Mouse (Mus musculus): ENCODE data around the gene Lrrc74a.

Gene Lrrc74a

GRCm38 (mm10) chr12:86719961-86720639 is 14.1 kb upstream of the Lrrc74a start:
- in situ Hi-C loops (cut with MboI, MseI), result loop anchor here (5.0 kb wide), 1 partner anchor 78 kb away; no protein-coding TSS in a partner anchor

DNA sequence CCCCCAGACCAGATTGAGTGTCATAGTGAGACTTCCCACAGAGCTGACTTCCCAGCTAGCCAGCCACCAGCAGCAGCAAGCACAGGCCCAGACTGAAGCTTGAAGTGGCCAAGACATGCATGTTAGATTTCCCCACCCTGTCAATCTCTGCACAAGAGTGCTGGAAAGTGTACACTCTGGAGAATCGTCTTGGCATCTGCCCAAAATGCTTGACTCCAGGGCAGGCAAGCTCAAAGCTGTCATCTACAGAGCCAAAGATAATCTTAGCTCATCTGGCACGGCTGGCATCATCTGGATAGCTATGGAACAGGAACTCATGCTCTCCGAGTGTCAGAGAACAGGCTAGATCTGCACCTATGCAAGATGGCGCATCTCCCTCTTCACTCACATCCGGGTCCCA is 12.7 kb upstream of the Lrrc74a start:
- in situ Hi-C loops (cut with MboI, MseI), result no loop called here

DNA sequence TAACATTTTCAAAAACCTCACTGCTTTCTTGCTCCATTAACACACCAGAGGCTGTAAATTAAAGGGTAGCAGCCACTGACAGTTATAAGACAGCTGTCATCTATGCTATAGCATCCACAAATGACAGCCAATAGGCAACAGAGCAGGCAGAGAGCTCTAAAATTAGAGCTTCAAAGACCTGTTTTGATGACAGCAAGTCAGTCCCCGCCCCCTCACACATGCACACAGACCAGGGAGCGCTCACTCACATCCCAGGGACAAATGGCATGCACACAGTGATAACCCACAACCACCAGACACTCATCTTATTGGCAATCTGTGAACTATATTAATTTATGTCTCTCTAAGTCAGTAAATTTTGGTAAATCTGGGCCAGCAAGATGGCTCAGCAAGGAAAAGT is 9.9 kb upstream of the Lrrc74a start:
- in situ Hi-C loops (cut with MboI, MseI), result no loop called here

DNA sequence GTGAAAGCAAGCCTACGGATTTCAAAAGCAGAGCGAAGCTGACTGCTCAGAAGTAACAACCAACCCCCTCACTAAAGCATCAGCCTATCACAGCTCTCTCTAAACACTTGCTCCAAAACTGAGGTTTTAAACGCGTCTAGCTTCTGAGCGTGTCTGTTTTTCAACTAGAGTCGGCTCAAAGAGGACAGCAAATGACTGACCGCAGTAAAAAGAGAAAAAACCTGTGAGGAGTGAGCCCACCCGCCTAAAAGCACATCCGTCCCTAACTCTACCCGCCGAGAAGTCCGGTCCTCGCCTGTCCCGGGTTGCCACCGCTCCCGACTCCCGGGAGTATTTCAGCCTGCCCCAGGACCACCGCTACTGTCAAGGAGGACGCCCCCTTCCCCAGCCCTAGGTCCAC is 8.5 kb upstream of the Lrrc74a start:
- in situ Hi-C loops (cut with MboI, MseI), result loop anchor here (25.0 kb wide), 1 partner anchor 1513 kb away; the partner anchor contains the start of gene Eif2b2

- in situ Hi-C loops (cut with MboI, MseI), result loop anchor here (25.0 kb wide), 1 partner anchor 1514 kb away; the partner anchor contains the start of gene Eif2b2
These were observed 8.0 kb upstream of the Lrrc74a start, which contains the start of gene Angel1 for GRCm38 (mm10) chr12:86726120-86726640. TSS of gene Angel1 (minus strand) at chr12:86726460.

DNA sequence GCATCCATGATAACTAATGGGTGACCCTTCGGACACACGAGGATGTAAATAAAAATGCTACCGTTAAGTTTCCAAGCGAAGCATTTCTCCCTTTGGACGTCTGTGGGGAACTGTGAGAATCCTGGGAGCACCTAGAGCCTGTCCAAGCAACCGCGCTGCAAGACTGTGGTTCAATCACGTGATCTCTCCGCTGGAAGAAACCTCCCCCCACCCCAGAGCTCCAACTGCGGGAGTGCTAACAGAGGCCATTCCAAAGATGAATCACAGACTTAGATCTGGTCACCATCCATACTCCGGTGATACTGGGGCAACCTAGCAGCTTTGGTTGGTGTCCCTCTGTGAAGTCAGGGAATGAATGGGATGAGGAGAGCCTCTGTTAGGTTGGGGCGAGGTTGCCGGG is 26.9 kb downstream of the Lrrc74a start:
- in situ Hi-C loops (cut with MboI, MseI), result loop anchor here (10.0 kb wide), 1 partner anchor 294 kb away; no protein-coding TSS in a partner anchor

DNA sequence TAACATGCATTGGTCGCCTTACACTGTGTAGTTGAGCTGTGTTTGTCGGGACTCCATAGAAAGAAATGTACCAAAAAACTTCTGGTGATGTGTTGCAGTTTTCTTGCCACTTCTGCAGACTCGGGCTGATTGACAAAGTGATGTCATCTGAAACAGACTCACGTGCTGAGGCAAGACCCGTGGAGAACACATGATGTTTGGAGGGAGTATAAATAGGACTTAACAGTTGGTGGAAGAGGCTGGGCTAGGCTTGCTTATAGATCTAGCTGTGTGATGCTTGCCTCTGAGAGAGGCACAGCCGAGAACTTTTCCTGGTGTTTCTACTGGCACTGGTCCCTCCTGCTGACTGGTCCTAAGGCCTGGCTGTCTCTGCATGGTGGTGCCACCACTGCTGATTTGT is 29.9 kb downstream of the Lrrc74a start:
- in situ Hi-C loops (cut with MboI, MseI), result loop anchor here (10.0 kb wide), 1 partner anchor 291 kb away; no protein-coding TSS in a partner anchor

- in situ Hi-C loops (cut with MboI, MseI), result loop anchor here (10.0 kb wide), 1 partner anchor 288 kb away; no protein-coding TSS in a partner anchor
These were observed 32.3 kb downstream of the Lrrc74a start for GRCm38 (mm10) chr12:86766467-86766866.

GRCm38 (mm10) chr12:86767868-86768631 is 33.9 kb downstream of the Lrrc74a start:
- in situ Hi-C loops (cut with MboI, MseI), result loop anchor here (10.0 kb wide), 1 partner anchor 287 kb away; no protein-coding TSS in a partner anchor

GRCm38 (mm10) chr12:86768986-86769580 is 34.9 kb downstream of the Lrrc74a start:
- in situ Hi-C loops (cut with MboI, MseI), result loop anchor here (10.0 kb wide), 1 partner anchor 286 kb away; no protein-coding TSS in a partner anchor

GRCm38 (mm10) chr12:86769819-86770218 is 35.6 kb downstream of the Lrrc74a start:
- in situ Hi-C loops (cut with MboI, MseI), result loop anchor here (5.0 to 10.0 kb wide), 2 partner anchors 157 to 285 kb away; no protein-coding TSS in a partner anchor

GRCm38 (mm10) chr12:86770261-86770670 is 36.1 kb downstream of the Lrrc74a start:
- in situ Hi-C loops (cut with MboI, MseI), result loop anchor here (5.0 kb wide), 1 partner anchor 157 kb away; no protein-coding TSS in a partner anchor

DNA sequence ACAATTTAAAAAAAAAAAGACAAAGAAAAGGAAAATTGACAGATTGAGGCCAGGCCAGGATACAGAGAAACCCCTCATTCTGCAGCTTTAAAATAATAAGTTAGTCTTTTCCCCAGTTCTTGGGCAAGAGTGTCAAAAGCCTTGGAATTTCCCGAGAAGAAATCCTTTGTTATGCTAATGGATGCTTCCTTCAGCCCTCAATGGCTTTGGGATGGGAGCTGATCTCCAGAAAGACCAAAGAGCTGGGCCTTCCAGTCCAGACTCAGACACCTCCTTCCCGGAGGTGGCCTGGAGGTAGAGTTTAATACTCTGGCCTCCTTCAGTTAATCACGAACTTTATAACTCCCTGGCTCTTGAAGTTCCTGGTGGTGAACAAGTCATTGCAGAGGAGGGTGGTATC is 36.8 kb downstream of the Lrrc74a start:
- in situ Hi-C loops (cut with MboI, MseI), result loop anchor here (5.0 kb wide), 1 partner anchor 156 kb away; no protein-coding TSS in a partner anchor

DNA sequence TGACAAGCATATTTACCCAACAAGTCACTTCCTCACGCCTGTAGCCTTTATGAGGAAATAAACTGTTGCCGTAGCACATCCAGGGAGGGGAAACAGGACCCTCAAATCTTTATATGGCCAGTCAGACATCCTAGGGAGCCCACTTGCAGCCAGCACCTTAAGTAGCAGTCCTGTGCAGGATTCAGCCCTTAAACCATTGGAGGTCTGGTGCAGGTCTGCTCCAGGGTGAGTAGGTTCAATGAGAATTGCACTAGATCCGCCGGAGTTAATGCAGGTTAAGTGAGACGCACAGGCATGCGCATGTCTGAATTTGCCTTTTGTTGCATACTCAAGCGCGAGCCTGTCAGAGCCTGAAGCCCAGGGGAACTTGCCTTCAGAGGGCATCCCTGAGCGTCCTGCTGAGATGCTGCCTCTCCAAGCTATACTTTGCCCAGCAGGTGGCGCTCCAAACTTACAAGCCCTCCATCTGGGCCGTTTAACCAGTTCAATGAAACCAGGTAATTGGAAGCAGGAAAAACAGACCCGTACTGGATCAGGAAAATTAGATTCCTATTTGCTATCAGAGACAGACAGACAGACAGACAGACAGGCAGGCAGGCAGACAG is 37.8 kb downstream of the Lrrc74a start:
- in situ Hi-C loops (cut with MboI, MseI), result loop anchor here (5.0 kb wide), 1 partner anchor 155 kb away; no protein-coding TSS in a partner anchor

GRCm38 (mm10) chr12:86772551-86772950 is 38.4 kb downstream of the Lrrc74a start:
- in situ Hi-C loops (cut with MboI, MseI), result loop anchor here (5.0 kb wide), 1 partner anchor 155 kb away; no protein-coding TSS in a partner anchor

DNA sequence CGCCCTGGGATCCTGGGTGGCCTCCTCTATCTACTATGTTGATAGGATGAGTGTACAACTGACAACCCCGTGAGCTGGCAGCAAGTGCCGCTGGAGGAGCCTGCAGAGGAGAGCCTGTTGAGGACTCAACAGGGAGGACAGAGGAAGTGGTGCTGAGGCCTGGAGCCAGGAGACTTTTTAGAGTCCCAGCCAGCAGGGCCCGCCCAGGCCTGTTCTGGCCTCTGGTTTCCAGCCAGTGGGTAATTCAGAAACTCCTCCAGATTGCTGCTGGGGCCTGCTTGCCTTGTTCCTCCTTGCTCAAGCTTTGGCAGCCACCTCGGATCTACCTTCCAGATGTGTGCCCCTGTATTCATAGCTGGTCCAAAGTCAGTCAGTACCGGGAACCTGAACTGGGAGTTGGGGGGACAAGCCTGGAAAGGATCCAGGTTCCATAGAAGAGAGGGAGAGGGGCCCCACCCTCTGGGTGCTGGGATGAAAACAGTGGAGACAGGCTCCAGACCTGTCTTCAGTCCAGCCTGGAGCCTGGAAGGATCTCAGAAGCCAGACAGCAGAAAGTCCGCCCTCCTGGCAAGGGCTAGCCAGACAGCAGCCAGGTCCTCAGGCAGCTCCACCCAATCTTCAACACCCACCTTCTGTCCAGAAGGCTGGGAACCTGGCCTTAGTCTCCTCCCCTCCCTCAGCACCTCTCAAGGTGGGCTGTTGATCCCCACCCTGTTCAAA is 41.6 kb downstream of the Lrrc74a start:
- in situ Hi-C loops (cut with MboI, MseI), result no loop called here

DNA sequence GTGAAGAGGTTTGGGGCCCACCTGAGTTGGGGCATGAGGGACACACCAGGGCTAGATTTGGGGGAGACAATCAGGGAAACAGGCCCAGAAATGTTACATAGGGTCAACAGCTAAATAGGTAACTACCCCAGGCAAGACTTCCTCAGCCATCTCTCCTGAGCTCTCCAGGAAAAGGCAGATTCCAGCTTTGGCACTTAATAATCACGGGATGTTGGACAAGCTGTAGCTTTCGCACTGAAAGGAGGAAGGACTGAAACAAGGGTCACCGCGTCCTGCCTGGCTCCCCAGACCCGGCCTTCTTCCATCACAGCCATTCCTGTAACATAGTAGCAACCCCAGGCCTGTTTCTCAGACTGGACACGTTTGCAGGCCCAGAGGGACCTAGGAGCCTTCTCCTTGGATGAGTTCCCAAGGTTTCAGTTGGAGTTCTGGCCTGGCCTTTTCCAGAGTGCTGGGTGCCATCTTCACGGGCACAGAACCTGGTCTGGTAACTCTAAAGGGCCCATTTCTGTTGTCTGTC is 42.2 kb downstream of the Lrrc74a start:
- in situ Hi-C loops (cut with MboI, MseI), result no loop called here

DNA sequence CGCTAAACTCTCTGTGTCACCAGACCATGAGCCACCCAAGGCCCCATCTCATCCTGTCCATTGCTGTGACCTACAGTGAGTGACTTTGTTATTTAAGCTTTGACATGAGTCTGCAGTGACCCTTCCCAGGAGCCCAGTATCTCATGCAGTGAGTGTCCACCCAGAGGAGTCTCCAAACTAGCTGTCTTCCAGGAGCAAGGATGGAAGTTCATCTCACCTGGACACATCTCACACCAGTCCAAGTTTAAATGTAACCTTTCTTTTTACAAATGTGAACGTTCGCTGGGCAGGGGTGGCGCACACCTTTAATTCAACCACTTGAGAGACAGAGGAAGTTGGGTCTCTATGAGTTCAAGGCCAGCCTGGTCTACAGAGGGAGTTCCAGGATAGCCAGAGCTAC is 44.4 kb downstream of the Lrrc74a start:
- in situ Hi-C loops (cut with MboI, MseI), result no loop called here

DNA sequence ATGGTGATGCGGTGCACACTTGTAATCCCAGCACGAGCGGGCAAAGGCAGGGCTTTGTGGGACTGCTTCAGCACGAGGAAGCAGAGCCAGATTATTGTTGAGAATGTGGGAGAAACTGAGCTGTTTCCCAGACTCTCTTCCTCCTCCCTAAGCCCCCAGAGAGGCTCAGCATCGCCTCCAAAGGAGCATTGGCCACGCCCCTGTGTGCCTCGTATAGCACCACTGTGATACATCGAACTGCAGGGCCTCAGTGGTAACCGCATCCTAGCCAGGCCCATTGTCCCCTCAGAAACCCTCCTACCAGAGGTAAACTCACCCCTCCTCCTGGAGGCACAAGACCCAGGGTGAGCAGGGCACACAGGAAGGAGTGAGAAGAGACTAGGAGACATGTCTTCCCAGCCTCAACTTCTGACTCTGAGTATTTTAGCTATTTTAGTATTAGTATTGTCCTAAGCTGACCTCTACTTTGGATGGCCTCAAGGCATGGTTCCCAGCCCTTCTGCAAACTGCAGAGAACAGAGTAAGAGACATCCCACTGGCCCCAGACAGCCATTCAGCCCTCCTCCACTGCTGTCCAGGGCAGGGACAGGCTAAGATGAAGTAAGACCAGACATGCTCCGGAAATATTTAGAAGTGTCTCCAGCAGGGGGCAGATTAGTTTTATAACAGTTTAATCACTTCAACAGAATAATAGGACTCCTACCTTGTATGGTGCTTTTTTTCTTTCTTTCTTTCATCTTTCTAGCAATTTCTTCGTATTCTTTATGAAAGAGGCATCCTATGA is 45.2 kb downstream of the Lrrc74a start:
- in situ Hi-C loops (cut with MboI, MseI), result no loop called here
